Mouse (Mus musculus): ENCODE data around the gene Rmi1.

DNA sequence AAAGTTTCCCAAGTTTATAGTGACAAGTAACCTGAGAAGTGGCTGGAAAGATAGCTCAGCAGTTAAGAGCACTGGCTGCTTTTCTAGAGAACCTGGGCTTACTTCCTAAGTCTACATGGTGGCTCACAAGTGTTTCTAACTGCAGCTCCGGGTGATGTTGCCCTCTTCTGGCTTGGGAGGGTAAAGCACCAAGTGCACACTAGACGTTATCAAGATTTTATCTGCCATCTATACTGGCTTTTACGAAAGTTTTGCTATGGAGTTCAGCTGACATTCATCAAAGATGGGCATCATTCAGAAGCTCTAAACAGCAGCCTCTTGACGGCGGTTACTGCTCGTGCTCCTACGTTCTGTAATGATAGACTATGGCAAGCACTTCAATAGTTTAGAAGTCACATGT is 14.1 kb upstream of the Rmi1 start:
- TF ChIP-seq POLR2A (IDR thresholded peaks at IDR 0.05; ENCODE audit: insufficient read length, low read depth) (no peak), MAX (IDR thresholded peaks at IDR 0.05; ENCODE audit: low read depth) (no peak), TCF12 (IDR thresholded peaks at IDR 0.05; ENCODE audit: insufficient read depth, poor library complexity, severe bottlenecking) (no peak), POLR2AphosphoS2 (IDR thresholded peaks at IDR 0.05; ENCODE audit: insufficient read length, low read depth) (peak; percentile 67), REST (IDR thresholded peaks at IDR 0.05; ENCODE audit: insufficient read depth, insufficient read length) (no peak), MYOG (IDR thresholded peaks at IDR 0.05; ENCODE audit: control insufficient read depth in 1 of 3, insufficient read depth in 1 of 3, insufficient read length in 2 of 3, low read depth in 2 of 3) (no peak)

Data from myocyte (in vitro differentiated cells).